Mouse (Mus musculus) right cerebral cortex, postnatal 25 days (tissue): ENCODE results near the gene Cstf2.

Experiments
- DNase-seq: peaks from one replicate; pipeline ENCODE4 v3.0.0; 2022

Cstf2 gene

DNA sequence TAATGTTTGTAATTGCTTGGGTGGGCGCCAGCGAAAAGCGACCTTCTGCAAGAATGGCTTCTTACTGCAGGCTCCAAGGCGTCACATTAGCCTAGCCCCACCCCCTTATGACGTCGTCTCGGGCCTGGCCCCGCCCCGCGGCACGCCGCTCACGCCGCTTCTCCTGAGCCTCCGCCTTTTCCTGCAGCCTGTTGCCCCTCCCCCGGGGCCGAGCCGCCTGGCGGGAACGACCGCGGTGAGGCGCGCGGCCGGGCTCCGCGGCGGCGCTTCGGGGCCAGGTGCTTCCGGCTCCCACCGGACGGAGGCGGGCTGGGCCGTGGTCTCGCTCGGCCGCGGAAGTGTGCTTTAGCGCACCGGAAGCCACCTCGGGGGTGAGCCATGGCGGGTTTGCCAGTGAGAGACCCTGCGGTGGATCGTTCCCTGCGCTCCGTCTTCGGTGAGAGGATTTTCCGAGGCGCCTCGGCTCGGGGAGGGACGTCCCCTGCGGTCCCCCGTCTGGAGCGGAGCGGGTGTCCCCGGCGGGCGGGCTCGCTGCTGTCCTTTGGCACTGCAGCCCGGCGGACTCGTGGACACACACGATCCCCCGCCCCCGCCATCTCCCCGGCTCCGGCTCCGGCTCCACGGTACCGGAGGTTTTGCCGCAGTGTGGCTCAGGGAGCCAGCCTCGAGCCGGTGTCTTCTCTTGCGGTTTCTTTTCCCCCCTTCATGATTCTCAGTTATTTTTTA is at the start of gene Cstf2:
Gene Cstf2, plus strand, starts transcription at position 201 of the 726 bp plus-strand sequence.
- DNase-seq, result peak; percentile 91

- peak; percentile 6 for DNase-seq
These were observed 40.0 kb upstream of the Cstf2 start for GRCm38 (mm10) chrX:134019005-134019404.

DNA sequence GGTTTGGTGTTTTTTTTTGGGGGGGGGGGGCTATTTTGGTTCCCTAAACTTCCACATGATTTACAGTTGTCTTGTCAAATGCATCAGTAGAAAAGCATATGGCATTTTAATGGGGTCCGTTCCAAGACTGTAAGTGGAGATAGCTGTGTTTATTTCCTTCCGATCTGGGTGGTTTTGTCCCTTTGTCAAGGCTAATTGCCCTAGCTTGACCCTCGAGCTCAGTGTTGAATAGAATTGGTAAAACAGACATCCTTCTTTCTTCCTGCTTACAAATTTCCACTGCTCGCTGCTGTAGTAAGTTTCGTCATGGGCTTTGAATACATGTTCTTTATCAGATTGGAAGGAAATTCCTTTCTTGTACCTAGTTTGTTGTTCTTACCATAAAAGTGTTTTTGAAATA is 38.3 kb upstream of the Cstf2 start:
- no peak for DNase-seq

GRCm38 (mm10) chrX:134048994-134049393 is 10.0 kb upstream of the Cstf2 start:
- no peak for DNase-seq

- no peak for DNase-seq
These were observed 2.1 kb upstream of the Cstf2 start for GRCm38 (mm10) chrX:134056897-134057296.

GRCm38 (mm10) chrX:134058040-134058875 is 729 bp upstream of the Cstf2 start:
- peak; percentile 10 for DNase-seq

DNA sequence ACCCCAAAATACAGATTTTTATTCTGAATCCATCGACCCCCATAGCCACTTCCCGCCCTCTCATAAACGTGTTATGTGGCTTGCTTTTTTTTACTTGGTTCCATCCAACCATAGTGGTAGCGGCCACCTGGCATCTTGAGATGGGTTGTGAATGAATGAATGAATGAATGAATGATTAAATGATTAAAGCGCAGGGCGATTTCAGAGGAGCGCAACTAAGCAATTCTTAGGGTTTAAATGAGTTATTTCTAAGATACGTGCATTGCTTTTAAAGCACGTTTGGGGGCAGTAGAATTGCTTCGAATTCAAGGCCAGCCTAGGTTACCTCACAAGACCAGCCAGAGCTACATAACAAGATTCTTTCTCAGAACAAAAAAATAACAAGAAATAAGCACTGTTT is 777 bp downstream of the Cstf2 start:
- peak; percentile 5 for DNase-seq

GRCm38 (mm10) chrX:134085453-134085852 is 26.5 kb downstream of the Cstf2 start:
- DNase-seq, result no peak

DNA sequence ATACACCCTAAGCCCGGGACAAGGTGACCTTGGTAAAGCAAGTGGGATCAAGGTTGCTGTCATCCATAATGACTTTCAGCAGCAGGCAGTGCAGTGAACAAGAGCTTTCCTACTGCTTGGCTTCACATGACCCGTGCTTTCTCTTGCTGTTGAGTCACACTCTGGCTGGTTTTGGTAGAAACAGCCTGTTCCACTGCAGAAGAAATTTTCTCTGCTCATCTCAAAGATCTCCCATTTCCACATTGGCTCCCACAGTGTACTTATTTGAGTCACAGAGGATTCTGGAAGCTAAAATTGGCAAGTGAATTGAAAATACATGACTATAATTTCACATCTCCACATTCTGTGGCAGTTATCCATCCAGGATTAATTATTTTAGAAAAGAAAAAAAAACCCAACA is 43.7 kb downstream of the Cstf2 start:
- DNase-seq, result no peak

GRCm38 (mm10) chrX:134111767-134112166 is 52.8 kb downstream of the Cstf2 start:
- DNase-seq, result no peak

DNA sequence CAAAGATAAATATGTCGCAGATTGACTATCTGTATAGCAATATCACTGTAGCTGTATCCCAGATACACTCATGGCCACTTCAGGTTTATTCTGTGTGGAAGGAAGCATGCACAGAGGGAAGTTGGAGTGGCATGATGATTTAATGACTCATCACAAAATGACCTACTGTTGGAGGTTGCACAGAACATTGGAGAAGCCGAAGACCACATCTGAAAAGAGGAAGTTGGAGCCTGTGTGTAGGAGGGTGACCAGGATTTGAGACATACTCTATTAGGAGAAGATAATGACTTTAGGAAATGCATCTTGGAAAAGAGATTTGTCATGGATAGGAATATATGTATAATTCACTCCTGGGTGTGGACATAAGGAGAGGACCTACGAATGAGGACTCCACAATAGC is 57.4 kb downstream of the Cstf2 start:
- DNase-seq, result no peak

DNA sequence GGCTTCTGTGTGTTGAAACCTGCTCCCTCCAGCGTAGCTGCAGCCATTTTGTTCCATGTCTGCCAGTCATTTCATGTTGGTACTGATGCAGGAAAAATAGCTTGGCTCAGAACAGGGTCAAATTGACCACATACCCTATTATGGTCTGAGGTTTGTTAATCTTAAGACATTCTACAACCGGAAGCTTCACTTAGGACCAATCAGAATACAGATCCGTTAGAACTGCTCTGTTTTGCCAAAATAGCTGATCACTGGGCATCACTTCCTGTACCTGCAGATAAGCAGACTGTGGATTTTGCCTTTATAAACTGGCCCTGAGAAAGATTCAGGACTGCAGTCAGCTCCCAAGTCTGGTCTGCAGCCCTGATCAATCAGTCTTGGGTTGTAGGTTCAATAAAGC is 69.6 kb downstream of the Cstf2 start:
- no peak for DNase-seq

DNA sequence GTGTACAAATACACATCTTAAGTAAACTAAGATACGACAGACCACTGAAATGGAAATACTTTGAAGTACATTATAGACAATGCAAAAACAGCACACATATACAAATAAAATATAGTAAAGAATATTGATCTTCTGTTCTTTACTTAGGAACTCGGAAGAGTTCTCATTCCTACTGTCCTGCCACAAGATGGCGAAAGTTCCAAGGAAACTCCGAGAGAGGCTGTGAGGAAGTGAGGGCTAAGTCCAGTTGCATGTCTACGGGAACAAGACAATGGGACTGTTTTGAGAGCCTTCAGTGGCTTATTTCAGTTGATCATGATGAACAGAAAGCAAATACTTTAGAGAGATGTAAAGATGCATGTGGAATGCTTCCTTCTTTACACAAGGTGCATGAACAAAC is 73.3 kb downstream of the Cstf2 start:
- DNase-seq, result peak; percentile 10

GRCm38 (mm10) chrX:134133821-134134220 is 74.8 kb downstream of the Cstf2 start:
- no peak for DNase-seq
